In the genomic region with DNA sequence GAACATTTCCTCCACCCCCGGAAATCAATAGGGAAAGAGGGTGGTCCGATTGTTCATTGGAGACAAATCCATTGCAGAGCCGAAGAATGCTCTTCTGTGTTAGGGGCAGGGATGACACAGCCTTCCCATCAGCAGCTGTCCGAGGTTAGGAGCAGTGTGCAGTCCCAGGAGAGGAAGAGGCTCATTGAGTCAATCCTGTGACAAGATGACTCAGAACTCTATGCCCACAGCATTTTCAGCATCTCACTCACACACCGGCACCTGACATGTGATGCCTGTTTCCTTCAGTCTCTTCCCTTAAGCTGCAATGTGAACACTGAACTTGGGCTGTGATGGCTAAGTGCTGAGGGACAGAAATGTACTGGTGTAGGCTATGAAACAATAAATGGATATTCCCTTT, we compare ENCODE assay signal across 2 mouse cellular contexts.
TF ChIP-seq lines count a peak whose summit lies in the region.

No protein-coding gene starts in this region.

TF ChIP-seq in CH12.LX, 34 proteins besides CTCF, POLR2A, EP300 and RAD21:
- TF ChIP-seq SIN3A (IDR thresholded peaks at IDR 0.05; ENCODE audit: low read length), result no peak
- TF ChIP-seq SMC3 (IDR thresholded peaks at IDR 0.05; ENCODE audit: low read depth, low read length), result no peak
- no peak for TF ChIP-seq TBP (conservative IDR thresholded peaks at IDR 0.05; ENCODE audit: low read depth, low read length)
- no peak for TF ChIP-seq E2F4 (IDR thresholded peaks at IDR 0.05; ENCODE audit: insufficient replicate concordance, low read depth, low read length)
- TF ChIP-seq KAT2A (IDR thresholded peaks at IDR 0.05; ENCODE audit: insufficient replicate concordance, low read length), result no peak
- TF ChIP-seq MAZ (IDR thresholded peaks at IDR 0.05; ENCODE audit: low read depth, low read length), result no peak
- peak; percentile 97 for TF ChIP-seq BHLHE40 (IDR thresholded peaks at IDR 0.05; ENCODE audit: low read depth, low read length)
- TF ChIP-seq TCF12 (IDR thresholded peaks at IDR 0.05; ENCODE audit: low read depth, low read length), result 0 out of 2 replicates have a peak, but pooled peaks have one; percentile 39
- peak; percentile 33; the same call in 1 of the 2 replicates for TF ChIP-seq JUND (conservative IDR thresholded peaks at IDR 0.05; ENCODE audit: low read depth, low read length)
- no peak for TF ChIP-seq ZNF384 (IDR thresholded peaks at IDR 0.05; ENCODE audit: low read depth, low read length)
- TF ChIP-seq UBTF (IDR thresholded peaks at IDR 0.05; ENCODE audit: low read depth, low read length), result no peak
- no peak for TF ChIP-seq MYC (IDR thresholded peaks at IDR 0.05; ENCODE audit: low read depth, low read length)
- peak; percentile 65 for TF ChIP-seq JUN (IDR thresholded peaks at IDR 0.05; ENCODE audit: insufficient read depth, low read depth, low read length)
- no peak for TF ChIP-seq MXI1 (IDR thresholded peaks at IDR 0.05; ENCODE audit: low read depth, low read length)
- TF ChIP-seq NELFE (IDR thresholded peaks at IDR 0.05; ENCODE audit: low read depth, low read length), result no peak
- TF ChIP-seq CHD2 (IDR thresholded peaks at IDR 0.05; ENCODE audit: low read length), result 0 out of 2 replicates have a peak, but pooled peaks have one; percentile 12
- 0 out of 2 replicates have a peak, but pooled peaks have one; percentile 65 for TF ChIP-seq RCOR1 (conservative IDR thresholded peaks at IDR 0.05; ENCODE audit: low read depth, low read length)
- peak; percentile 94 for TF ChIP-seq ETS1 (conservative IDR thresholded peaks at IDR 0.05; ENCODE audit: low read depth, low read length)
- TF ChIP-seq USF2 (conservative IDR thresholded peaks at IDR 0.05; ENCODE audit: low read depth, low read length), result no peak
- TF ChIP-seq ZMIZ1 (IDR thresholded peaks at IDR 0.05; ENCODE audit: low read depth, low read length), result no peak
- no peak for TF ChIP-seq HCFC1 (IDR thresholded peaks at IDR 0.05; ENCODE audit: low read depth, low read length)
- TF ChIP-seq PAX5 (IDR thresholded peaks at IDR 0.05; ENCODE audit: low read length), result no peak
- peak; percentile 29; the same call in 1 of the 2 replicates for TF ChIP-seq MAX (IDR thresholded peaks at IDR 0.05; ENCODE audit: low read length)
- TF ChIP-seq MAFK (IDR thresholded peaks at IDR 0.05; ENCODE audit: insufficient replicate concordance, low read length), result peak; percentile 51; the same call in 1 of the 2 replicates
- TF ChIP-seq USF1 (IDR thresholded peaks at IDR 0.05; ENCODE audit: low read depth, low read length), result no peak
- TF ChIP-seq IRF4 (IDR thresholded peaks at IDR 0.05; ENCODE audit: low read depth, low read length), result peak; percentile 82
- TF ChIP-seq POLR2AphosphoS2 (IDR thresholded peaks at IDR 0.05; ENCODE audit: low read depth, low read length), result no peak
- TF ChIP-seq NRF1 (IDR thresholded peaks at IDR 0.05; ENCODE audit: low read depth, low read length), result no peak
- TF ChIP-seq MEF2A (IDR thresholded peaks at IDR 0.05; ENCODE audit: borderline replicate concordance, low read depth, low read length), result 0 out of 2 replicates have a peak, but pooled peaks have one; percentile 43

TF ChIP-seq in myocyte, 11 proteins besides CTCF, POLR2A, EP300 and RAD21 (continued from another document):
- TF ChIP-seq MYOD1 (IDR thresholded peaks at IDR 0.05; ENCODE audit: control insufficient read depth in 1 of 3, insufficient read length in 2 of 3, low read depth in 2 of 3) (peak in 2 of 3 experiments; percentile 72 to 82), MYOG (IDR thresholded peaks at IDR 0.05; ENCODE audit: control insufficient read depth in 1 of 3, insufficient read depth in 1 of 3, insufficient read length in 2 of 3, low read depth in 2 of 3) (peak in 1 of 3 experiments; percentile 47), USF1 (IDR thresholded peaks at IDR 0.05; ENCODE audit: low read depth) (peak; percentile 38), TCF12 (IDR thresholded peaks at IDR 0.05; ENCODE audit: insufficient read depth, poor library complexity, severe bottlenecking) (no peak)
